Mouse (Mus musculus): ENCODE results near the gene Tut1. TPM values are rescaled to one million over a fixed set of nuclear protein-coding genes. Genes with fewer than 3 reads are reported as not detected.
"Not testable (repeated sequence)": the region's sequence is repeated elsewhere in the genome, so short reads cannot be mapped to it uniquely, and the experiment has no call there.

The Tut1 gene
- total RNA-seq, 1 experiment from 2014 or later: 19.9 TPM

DNA sequence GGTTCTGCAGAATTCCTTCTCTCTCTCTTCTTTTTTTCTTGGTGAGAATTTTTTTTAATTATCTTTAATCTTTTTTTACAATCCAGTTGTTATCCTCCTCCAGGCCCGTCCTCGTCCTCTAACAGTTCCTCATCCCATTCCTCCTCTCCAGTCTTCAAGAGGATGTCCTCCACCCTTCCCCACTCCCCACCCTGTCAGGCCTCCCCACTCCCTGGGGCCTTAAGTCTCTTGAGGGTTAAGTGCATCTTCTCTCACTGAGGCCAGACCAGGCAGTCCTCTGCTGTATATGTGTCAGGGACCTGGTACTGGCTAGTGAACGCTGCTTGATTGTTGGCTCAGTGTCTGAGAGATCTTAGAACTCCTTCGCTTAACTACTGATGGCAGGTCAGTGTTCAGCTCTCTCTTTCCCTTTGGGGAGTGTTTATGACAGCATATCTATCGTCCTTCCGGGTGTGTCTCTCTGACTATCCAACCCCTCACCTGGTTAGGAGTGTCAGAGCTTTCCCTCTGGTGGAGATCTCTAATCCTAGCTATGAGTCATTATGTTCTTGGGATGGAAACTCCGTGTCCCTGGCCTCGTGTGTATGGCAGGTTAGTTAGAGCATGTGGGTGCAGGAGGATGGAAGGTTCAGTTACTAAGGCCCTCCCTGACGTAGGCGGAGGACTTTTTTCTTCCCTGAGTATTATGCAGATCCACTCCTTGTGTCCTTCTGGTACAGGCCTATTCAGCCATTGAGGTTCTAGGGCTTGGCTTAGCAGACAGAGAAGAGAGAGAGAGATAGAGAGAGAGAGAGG lies 41.4 kb downstream of the Tut1 start:
- ATAC-seq (replicated peaks; ENCODE audit: low read depth, poor library complexity, severe bottlenecking): no peak

DNA sequence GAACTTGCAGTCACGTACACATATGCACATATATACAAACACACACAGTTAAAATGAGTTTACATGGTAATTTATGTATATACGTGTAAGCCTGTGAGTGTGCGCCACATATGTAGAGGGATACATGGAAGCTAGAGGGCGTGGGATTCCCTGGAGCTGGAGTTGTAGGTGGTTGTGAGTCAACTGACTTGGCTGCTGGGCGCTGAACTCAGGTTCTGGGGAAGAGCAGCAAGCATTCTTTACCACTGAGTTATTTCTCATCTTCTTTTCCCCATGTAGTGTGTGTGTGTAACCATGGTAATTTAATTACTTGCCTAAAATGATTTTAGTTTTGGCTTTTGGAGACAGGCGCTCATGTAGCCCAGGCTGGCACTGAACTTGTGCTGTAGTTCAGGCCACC lies 43.0 kb downstream of the Tut1 start:
- ATAC-seq (replicated peaks; ENCODE audit: low read depth, poor library complexity, severe bottlenecking): no peak

- peak; percentile 89 for ATAC-seq (replicated peaks; ENCODE audit: low read depth, poor library complexity, severe bottlenecking)
Observed at GRCm38 (mm10) chr19:8997546-8997945, 43.9 kb downstream of the Tut1 start.

DNA sequence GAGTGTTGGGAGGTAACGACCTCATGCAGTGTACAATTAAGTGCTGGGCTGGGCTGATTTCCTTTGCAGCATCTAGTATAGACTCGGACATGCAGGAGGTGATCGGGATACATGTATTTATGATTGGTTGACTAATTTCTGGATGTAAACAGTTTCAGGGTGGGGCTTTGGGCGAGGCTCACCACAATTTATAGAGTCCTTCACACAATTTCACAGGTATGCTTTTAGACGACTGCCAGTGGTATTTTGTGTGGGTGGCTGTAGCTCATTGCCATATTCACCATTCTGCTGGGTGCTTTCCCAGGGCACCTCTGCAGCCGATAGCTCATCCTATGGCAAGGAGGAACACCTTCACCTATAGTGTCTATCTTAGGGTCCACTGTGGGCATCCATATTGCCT lies 44.9 kb downstream of the Tut1 start:
- no peak for ATAC-seq (replicated peaks; ENCODE audit: low read depth, poor library complexity, severe bottlenecking)

DNA sequence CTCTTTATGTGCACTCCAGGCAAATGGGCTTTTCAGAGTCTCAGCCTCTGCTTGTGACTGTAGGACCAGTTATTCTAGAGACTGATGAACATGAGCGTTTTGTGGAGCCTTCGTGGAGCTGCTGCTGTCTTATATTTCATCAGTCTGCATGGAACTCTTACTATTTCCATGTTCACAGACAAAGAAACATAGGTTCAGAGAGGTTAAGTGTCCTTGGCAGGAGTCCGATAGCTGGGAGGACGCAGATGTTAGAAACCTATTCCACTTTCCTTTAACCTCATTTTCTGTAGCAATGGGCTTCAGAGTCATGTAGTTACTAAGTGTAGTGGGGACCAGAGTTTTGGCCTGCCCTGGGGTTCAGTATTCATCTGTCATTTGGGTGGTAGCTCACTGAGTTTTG lies 45.6 kb downstream of the Tut1 start:
- ATAC-seq (replicated peaks; ENCODE audit: low read depth, poor library complexity, severe bottlenecking): no peak

DNA sequence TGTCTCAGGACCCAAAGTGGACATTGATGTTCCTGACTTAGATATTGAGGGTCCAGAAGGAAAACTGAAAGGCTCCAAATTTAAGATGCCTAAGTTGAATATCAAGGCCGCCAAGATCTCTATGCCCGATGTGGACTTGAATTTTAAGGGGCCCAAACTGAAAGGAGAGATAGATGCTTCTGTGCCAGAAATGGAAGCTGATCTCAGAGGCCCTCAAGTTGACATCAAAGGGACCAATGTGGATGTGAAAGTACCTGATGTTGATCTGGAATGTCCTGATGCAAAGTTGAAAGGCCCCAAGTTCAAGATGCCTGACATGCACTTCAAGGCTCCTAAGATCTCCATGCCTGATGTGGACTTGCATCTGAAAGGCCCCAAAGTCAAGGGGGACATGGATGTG lies 53.3 kb downstream of the Tut1 start:
- ATAC-seq (replicated peaks; ENCODE audit: low read depth, poor library complexity, severe bottlenecking): not testable (repeated sequence)

Other genes with a start within 250 kb of the Tut1 start
- gene Slc3a2, start 230.5 kb upstream of the Tut1 start, total RNA-seq (2017): 124 and 150 TPM in 2 replicates
- gene Wdr74, start 218.0 kb upstream of the Tut1 start, total RNA-seq (2017): 121 and 149 TPM in 2 replicates
- gene 1700092M07Rik, start 213.1 kb upstream of the Tut1 start, total RNA-seq (2017): 1.5 and 5.8 TPM in 2 replicates
- gene Stx5a, start 212.4 kb upstream of the Tut1 start, total RNA-seq (2017): 45.7 and 60.0 TPM in 2 replicates
- gene Nxf1, start 196.8 kb upstream of the Tut1 start, total RNA-seq (2017): 126 and 129 TPM in 2 replicates
- 36.9 and 48.2 TPM in 2 replicates for gene Tmem223, start 182.9 kb upstream of the Tut1 start, total RNA-seq (2017)
- gene Tmem179b, start 179.4 kb upstream of the Tut1 start, total RNA-seq (2017): 57.4 and 60.0 TPM in 2 replicates
- gene Taf6l, start 167.4 kb upstream of the Tut1 start, total RNA-seq (2017): 10.3 and 11.4 TPM in 2 replicates
- gene Polr2g, start 155.3 kb upstream of the Tut1 start, total RNA-seq (2017): 52.9 and 62.4 TPM in 2 replicates
- gene Zbtb3, start 151.3 kb upstream of the Tut1 start, total RNA-seq (2017): 1.8 and 1.9 TPM in 2 replicates
- 65.7 and 68.2 TPM in 2 replicates for gene Ttc9c, start 134.5 kb upstream of the Tut1 start, total RNA-seq (2017)
- gene Hnrnpul2, start 133.8 kb upstream of the Tut1 start, total RNA-seq (2017): 89.1 and 100 TPM in 2 replicates
- 4.2 TPM in 1 of 2 replicates, not detected in the other for gene AC129217.1, start 124.1 kb upstream of the Tut1 start, total RNA-seq (2017)
- gene Bscl2, start 116.4 kb upstream of the Tut1 start, total RNA-seq (2017): 34.5 and 41.5 TPM in 2 replicates
- not detected in 2 replicates for gene Gng3, start 114.7 kb upstream of the Tut1 start, total RNA-seq (2017)
- gene Lrrn4cl, start 103.1 kb upstream of the Tut1 start, total RNA-seq (2017): 0.73 TPM in 1 of 2 replicates, not detected in the other
- gene Ubxn1, start 82.4 kb upstream of the Tut1 start, total RNA-seq (2017): 176 and 210 TPM in 2 replicates
- 110 and 122 TPM in 2 replicates for gene Uqcc3, start 72.9 kb upstream of the Tut1 start, total RNA-seq (2017)
- 7.7 and 35.4 TPM in 2 replicates for gene Lbhd1, start 70.1 kb upstream of the Tut1 start, total RNA-seq (2017)
- gene Gm49403, start 69.9 kb upstream of the Tut1 start, total RNA-seq (2017): not detected in 2 replicates
- 53.0 and 62.6 TPM in 2 replicates for gene 1810009A15Rik, start 65.0 kb upstream of the Tut1 start, total RNA-seq (2017)
- gene Gm49416, start 64.9 kb upstream of the Tut1 start, total RNA-seq (2017): not detected in 2 replicates
- gene Ints5, start 60.8 kb upstream of the Tut1 start, total RNA-seq (2017): 10.5 and 18.5 TPM in 2 replicates
- 63.4 and 73.1 TPM in 2 replicates for gene Ganab, start 55.8 kb upstream of the Tut1 start, total RNA-seq (2017)
- gene B3gat3, start 33.5 kb upstream of the Tut1 start, total RNA-seq (2017): 17.5 and 18.6 TPM in 2 replicates
- gene Rom1, start 24.5 kb upstream of the Tut1 start, total RNA-seq (2017): 2.0 and 3.2 TPM in 2 replicates
- gene Eml3, start 24.3 kb upstream of the Tut1 start, total RNA-seq (2017): 22.9 and 41.2 TPM in 2 replicates
- 151 and 180 TPM in 2 replicates for gene Mta2, start 12.0 kb upstream of the Tut1 start, total RNA-seq (2017)
- 721 and 789 TPM in 2 replicates for gene Eef1g, start 13.2 kb downstream of the Tut1 start, total RNA-seq (2017)
- 14.1 and 14.9 TPM in 2 replicates for gene Ahnak, start 35.4 kb downstream of the Tut1 start, total RNA-seq (2017)
- gene Scgb1a1, start 134.1 kb downstream of the Tut1 start, total RNA-seq (2017): not detected in 2 replicates
- gene Asrgl1, start 181.8 kb downstream of the Tut1 start, total RNA-seq (2017): 28.4 and 32.6 TPM in 2 replicates

All from common myeloid progenitor, adult 5-6 weeks (primary cell).